Comparison of ENCODE assay signal across 9 mouse cellular contexts in the genomic region with DNA sequence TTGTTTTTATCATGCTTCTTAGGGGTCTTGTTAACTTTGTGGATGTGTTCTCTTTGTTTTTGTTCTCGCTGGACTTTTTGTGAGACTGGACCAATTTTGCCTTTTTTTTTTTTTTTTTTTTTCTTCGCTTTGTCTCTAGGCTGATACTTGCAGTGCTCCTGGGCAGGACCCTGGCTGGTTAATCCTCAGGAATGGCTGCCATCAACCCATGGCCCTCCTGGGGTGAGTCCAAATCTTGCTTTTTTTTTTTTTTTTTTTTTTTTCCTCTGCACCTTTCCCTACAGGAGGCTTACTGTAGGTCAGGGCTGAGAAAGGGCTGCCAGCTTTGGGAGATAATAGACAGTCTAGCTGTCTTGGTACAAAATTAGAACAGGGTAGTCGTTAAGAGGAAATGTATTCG. TPM values are rescaled to one million over a fixed set of nuclear protein-coding genes. Genes with fewer than 3 reads are reported as not detected.
DNase-seq lines count a peak whose midpoint lies in the region; ATAC-seq and TF ChIP-seq lines count a peak whose summit lies in the region.
"Had no signal": no experiment of that assay in that cellular context is flagged by ENCODE, and none has a peak within 500 bp of the region (broad histone marks: within the 10 kb centered on the region; RNA-seq: fewer than 3 reads in every experiment).

No protein-coding gene starts in this region.

- H3K4me2 ChIP-seq in liver, postnatal 0 days (ENCODE audit: low read depth, low read length), result peak overlapping the region; percentile 81

- H3K27me3 ChIP-seq in hindbrain, embryonic 10.5 days (ENCODE audit: insufficient read depth, poor library complexity, severe bottlenecking), result no peaks in the 10 kb centered on the region
- H3K27me3 ChIP-seq in liver, postnatal 0 days (ENCODE audit: insufficient read depth, low read length), result no peaks in the 10 kb centered on the region

- peak overlapping the region; percentile 70 for H3K9ac ChIP-seq in ES-E14 (ENCODE audit: insufficient read depth, low read depth, low read length, poor library complexity, severe bottlenecking)
- no peak overlapping the region for H3K9ac ChIP-seq in liver, postnatal 0 days (replicated peaks)

- DNase-seq in gastrocnemius, adult 2 months, result no peak
- no peak for DNase-seq in gastrocnemius, postnatal 25 days
- DNase-seq in ES-E14 (ENCODE audit: low read depth, low spot score), result no peak
- no peak for DNase-seq in hindbrain, embryonic 10.5 days (ENCODE audit: low spot score)
- DNase-seq in liver, postnatal 0 days, result no peak
- no peak for DNase-seq in spleen, postnatal 4 days (ENCODE audit: low spot score in 2 of 2)
- no peak for DNase-seq in urinary bladder, postnatal 4 days (ENCODE audit: low spot score in 2 of 2)
- no peak for DNase-seq in right cerebral cortex, postnatal 10 days (ENCODE audit: low spot score in 2 of 2)

- peak overlapping the region; percentile 96 for H3K4me3 ChIP-seq in gastrocnemius, adult 2 months
- H3K4me3 ChIP-seq in ES-E14 (ENCODE audit: insufficient read depth in 1 of 2, low read depth in 1 of 2, low read length in 2 of 2, poor library complexity in 1 of 2, severe bottlenecking in 1 of 2), result peak overlapping the region in 1 of 2 experiments; percentile 98; a peak in 3 of 4 replicates
- H3K4me3 ChIP-seq in hindbrain, embryonic 10.5 days, result peak overlapping the region; percentile 95
- peak overlapping the region; percentile 96 for H3K4me3 ChIP-seq in liver, postnatal 0 days (ENCODE audit: low read depth, low read length)

- 0 out of 4 replicates have a peak, but pooled peaks cover 0 to 4% of the 10 kb centered on the region in 2 experiments for H3K4me1 ChIP-seq in ES-E14 (ENCODE audit: control insufficient read depth in 2 of 2, insufficient read depth in 2 of 2, low read length in 2 of 2, poor library complexity in 1 of 2)
- H3K4me1 ChIP-seq in hindbrain, embryonic 10.5 days (replicated peaks), result no peaks in the 10 kb centered on the region
- H3K4me1 ChIP-seq in liver, postnatal 0 days (ENCODE audit: insufficient read depth), result 0 out of 2 replicates have a peak, but pooled peaks cover 5% of the 10 kb centered on the region

- H3K9me3 ChIP-seq in ES-E14 (ENCODE audit: control insufficient read depth, insufficient read depth, low read depth, low read length), result no peaks in the 10 kb centered on the region
- peaks cover 52% of the 10 kb centered on the region for H3K9me3 ChIP-seq in hindbrain, embryonic 10.5 days
- H3K9me3 ChIP-seq in liver, postnatal 0 days (ENCODE audit: low read length), result no peaks in the 10 kb centered on the region

- no peak for ATAC-seq in liver, postnatal 0 days

- H3K27ac ChIP-seq in gastrocnemius, adult 2 months, result no peak overlapping the region
- no peak overlapping the region for H3K27ac ChIP-seq in ES-E14 (ENCODE audit: insufficient read depth, low read depth, low read length, poor library complexity, severe bottlenecking)
- peak overlapping the region; percentile 98 for H3K27ac ChIP-seq in hindbrain, embryonic 10.5 days
- H3K27ac ChIP-seq in liver, postnatal 0 days (ENCODE audit: low read depth), result no peak overlapping the region

- in situ Hi-C loops in ES-E14 (cut with MboI; ENCODE audit: low sequenced_read_pairs in 2 of 2, unreplicated experiment in 2 of 2), result no loop called here

- 73% methylated on average over 4 of the region's 4 CpGs for WGBS in hindbrain, embryonic 10.5 days
- WGBS in liver, postnatal 0 days (ENCODE audit: insufficient replicate concordance), result 58% methylated on average over 4 of the region's 4 CpGs

- TF ChIP-seq EP300 in liver, postnatal 0 days (IDR thresholded peaks at IDR 0.05; ENCODE audit: low read depth), result no peak

- intact Hi-C loops in gastrocnemius, adult 2 months (cut with DNase I), result loop anchor here (5.0 kb wide), 2 partner anchors 358 to 443 kb away; a partner anchor contains a TSS

- TF ChIP-seq CTCF in gastrocnemius, adult 2 months (IDR thresholded peaks at IDR 0.05), result no peak
- no peak for TF ChIP-seq CTCF in liver, postnatal 0 days (IDR thresholded peaks at IDR 0.05; ENCODE audit: low read depth)

- peaks cover 14% of the 10 kb centered on the region for H3K36me3 ChIP-seq in ES-E14 (ENCODE audit: control insufficient read depth, insufficient read depth, low read length, poor library complexity, severe bottlenecking)
- peaks cover 49% of the 10 kb centered on the region for H3K36me3 ChIP-seq in hindbrain, embryonic 10.5 days
- peaks cover 35% of the 10 kb centered on the region for H3K36me3 ChIP-seq in liver, postnatal 0 days (replicated peaks; ENCODE audit: insufficient read depth, low read length)

TF ChIP-seq in ES-E14, 5 proteins besides CTCF, POLR2A, EP300 and RAD21:
- TF ChIP-seq MAFK (IDR thresholded peaks at IDR 0.05; ENCODE audit: insufficient read depth, low read depth, low read length), result no peak
- no peak for TF ChIP-seq ZC3H11A (IDR thresholded peaks at IDR 0.05; ENCODE audit: borderline replicate concordance, low read depth, low read length)
- TF ChIP-seq CHD2 (IDR thresholded peaks at IDR 0.05; ENCODE audit: low read depth, low read length), result no peak
- TF ChIP-seq ZNF384 (IDR thresholded peaks at IDR 0.05; ENCODE audit: low read depth, low read length), result peak; percentile 50; the same call in 1 of the 2 replicates
- no peak for TF ChIP-seq HCFC1 (IDR thresholded peaks at IDR 0.05; ENCODE audit: borderline replicate concordance, insufficient read depth, low read length)

RNA-seq across cellular contexts. Expression of a gene that starts 1.4 kb away (rescaled TPM):
- total RNA-seq in gastrocnemius, adult 2 months (2021), result 1 to 10 TPM; 4.9 to 6.4 TPM
- 1 to 10 TPM; 5.0 to 5.8 TPM for total RNA-seq in gastrocnemius, postnatal 25 days (2021)
- total RNA-seq in ES-E14 (2012; rRNA removed), result 8.3 and 10.3 TPM in 2 replicates
- polyA plus RNA-seq in hindbrain, embryonic 10.5 days (2016; fragmentation: Nextera tagmentation; extraction: Ambion mirVana), result 30.9 and 32.5 TPM in 2 replicates
- 2.5 and 2.8 TPM in 2 replicates for polyA plus RNA-seq in liver, postnatal 0 days (2015; fragmentation: Nextera tagmentation; extraction: Ambion mirVana)

RNA-seq across cellular contexts. Expression of a gene that starts 32.8 kb away (rescaled TPM):
- not detected for total RNA-seq in gastrocnemius, adult 2 months (2021)
- not detected for total RNA-seq in gastrocnemius, postnatal 25 days (2021)
- total RNA-seq in ES-E14 (2012; rRNA removed), result not detected in 2 replicates
- not detected in 2 replicates for polyA plus RNA-seq in hindbrain, embryonic 10.5 days (2016; fragmentation: Nextera tagmentation; extraction: Ambion mirVana)
- polyA plus RNA-seq in liver, postnatal 0 days (2015; fragmentation: Nextera tagmentation; extraction: Ambion mirVana), result not detected in 2 replicates
- total RNA-seq: gastrocnemius, adult 8-10 months had no signal

RNA-seq across cellular contexts. Expression of a gene that starts 57.0 kb away (rescaled TPM):
- total RNA-seq in gastrocnemius, adult 2 months (2021), result 1 to 10 TPM; 1.6 to 2.2 TPM
- total RNA-seq in gastrocnemius, postnatal 25 days (2021), result 1 to 10 TPM; 1.9 to 2.2 TPM
- 2.4 and 2.5 TPM in 2 replicates for total RNA-seq in ES-E14 (2012; rRNA removed)
- polyA plus RNA-seq in hindbrain, embryonic 10.5 days (2016; fragmentation: Nextera tagmentation; extraction: Ambion mirVana), result 2.9 and 4.0 TPM in 2 replicates
- polyA plus RNA-seq in liver, postnatal 0 days (2015; fragmentation: Nextera tagmentation; extraction: Ambion mirVana), result 0.66 and 0.76 TPM in 2 replicates
